Mouse (Mus musculus) liver, adult (tissue): ENCODE measurements around the gene Ntf5.

Experiments
- GATA4 ChIP-seq: IDR thresholded peaks from 2 replicates; pipeline ENCODE4 v1.6.1; 2014; ENCODE audit warnings: mild to moderate bottlenecking, low read length; ENCODE audit not compliant: insufficient replicate concordance

Gene Ntf5

DNA sequence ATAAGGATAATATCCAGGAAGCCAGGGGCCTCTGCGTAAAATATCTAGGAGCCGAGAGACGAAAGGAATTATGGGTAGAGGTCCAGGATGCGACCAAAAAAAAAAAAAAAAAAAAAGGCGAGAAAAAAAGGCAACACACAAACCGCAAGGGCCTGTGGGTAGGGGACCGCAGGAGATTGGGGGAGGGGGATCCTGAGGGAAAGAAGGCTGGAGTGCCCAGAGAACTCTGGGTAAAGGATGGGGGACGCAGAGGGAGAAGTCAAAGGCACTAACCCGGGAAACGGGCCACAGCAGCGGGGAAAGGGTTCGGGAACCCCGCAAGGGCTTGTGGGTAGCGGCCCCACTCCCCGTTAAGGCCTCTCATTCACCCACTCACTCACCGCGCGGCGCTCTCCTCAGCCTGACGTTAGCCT, 18.4 kb upstream of the Ntf5 start:
- TF ChIP-seq GATA4: no peak

DNA sequence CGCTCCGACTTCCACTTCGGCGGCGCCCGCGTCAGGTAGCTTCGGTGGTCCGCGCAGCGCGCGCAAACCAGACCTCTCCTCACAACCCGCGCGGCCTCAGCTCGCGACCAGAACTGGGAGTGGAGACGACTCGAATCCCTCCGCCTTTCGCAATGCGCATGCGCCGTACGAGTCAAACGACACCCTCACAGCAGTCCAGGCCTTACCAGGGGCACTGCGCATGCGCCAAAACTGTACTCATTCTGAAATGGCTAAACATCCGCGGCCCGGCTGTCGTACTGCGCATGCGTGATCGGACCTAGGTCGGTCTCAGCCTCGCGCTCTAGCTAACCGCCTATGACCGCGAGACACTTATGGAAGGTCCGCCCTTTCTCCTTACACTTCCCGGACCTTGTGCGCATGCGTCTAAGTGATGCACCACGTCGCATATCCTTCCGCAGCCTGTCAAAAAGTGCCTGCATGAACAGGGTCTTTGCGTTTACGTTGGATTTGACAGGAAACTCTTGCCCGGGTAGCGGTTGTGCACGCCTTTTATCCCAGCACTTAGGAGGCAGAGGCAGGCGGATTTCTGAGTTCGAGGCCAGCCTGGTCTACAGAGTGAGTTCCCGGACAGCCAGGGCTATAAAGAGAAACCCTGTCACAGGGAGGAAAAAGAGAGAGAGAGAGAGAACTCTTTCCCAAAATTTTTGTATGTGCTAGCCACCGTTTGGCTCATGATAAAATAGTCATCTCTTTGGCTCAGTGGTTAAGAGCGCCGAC, 17.7 kb upstream of the Ntf5 start, which contains the start of gene Snrnp70:
Gene Snrnp70, minus strand, starts transcription at position 165 of the 759 bp plus-strand sequence.
- TF ChIP-seq GATA4: no peak

DNA sequence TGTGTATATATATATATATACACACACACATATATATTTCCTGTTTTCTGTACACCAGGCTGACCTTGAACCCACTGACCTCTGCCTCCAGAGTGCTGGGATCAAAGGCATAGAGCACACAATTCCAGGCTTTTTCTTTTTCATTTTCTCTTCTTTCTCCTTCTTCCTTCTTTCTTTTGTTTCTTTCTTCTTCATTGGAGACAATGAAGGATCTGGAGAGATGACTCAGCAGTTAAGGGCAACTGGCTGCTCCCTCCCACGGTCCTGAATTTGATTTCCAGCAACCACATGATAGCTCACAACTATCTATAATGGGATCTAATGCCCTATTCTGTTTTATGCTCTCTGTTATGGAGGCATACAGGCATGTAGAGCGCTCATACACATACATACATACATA, 16.7 kb upstream of the Ntf5 start:
- TF ChIP-seq GATA4: no peak

DNA sequence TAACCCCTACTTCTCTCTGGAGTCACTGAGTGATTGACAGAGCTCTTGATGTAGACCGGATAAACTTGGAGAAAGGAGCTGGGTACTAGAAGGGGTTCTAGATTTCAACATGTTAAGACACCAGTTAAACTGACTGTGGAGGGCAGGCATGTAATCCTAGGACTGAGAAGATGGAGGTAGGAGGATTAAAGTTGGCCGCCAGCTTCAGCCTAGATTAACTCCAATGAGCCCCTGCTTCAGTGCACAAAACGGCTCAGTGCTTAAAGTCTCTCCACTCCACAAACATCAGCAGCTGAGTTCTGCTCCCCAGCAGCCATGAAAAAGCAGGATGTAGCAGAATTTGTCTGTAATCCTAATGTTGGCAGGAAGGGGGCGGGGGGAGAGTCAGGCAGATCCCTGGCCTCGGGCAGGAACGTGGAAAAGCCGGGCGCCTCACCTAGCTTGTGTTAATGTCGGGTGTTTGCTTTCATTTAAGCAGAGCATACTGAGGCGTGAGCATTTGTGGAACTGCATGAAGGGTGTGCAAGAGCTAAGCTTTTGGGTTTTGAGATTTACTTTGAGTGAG, 11.9 kb upstream of the Ntf5 start:
- TF ChIP-seq GATA4: no peak

DNA sequence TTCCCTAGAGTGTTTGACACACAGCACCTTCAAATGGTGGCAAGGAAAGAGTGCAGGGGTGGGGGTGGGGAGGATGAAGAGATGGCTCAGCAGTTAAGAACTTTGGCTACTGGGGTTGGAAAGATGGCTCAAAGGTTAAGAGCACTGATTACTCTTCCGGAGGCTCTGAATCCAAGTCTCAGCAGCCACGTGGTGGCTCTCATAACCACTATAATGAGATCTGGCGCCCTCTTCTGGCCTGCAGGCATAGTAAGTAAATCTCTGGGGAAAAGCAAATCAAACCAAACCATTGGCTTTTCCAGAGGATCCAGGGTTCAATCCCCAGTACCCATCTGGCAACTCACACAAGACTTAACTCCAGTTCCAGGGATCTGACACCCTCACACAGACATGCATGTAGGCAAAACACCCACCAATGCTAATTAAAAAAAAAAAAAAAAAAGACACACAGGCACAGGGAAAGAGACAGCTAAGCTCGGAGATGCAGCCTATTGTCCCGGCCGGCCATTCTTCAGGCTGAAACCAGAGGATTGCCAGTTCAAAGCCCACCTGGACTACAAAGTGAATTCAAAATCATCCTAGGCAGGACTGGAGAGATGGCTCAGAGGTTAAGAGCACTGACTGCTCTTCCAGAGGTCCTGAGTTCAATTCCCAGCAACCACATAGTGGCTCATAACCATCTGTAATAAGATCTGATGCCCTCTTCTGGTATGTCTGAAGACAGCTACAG, 9.8 kb upstream of the Ntf5 start:
- TF ChIP-seq GATA4: no peak

DNA sequence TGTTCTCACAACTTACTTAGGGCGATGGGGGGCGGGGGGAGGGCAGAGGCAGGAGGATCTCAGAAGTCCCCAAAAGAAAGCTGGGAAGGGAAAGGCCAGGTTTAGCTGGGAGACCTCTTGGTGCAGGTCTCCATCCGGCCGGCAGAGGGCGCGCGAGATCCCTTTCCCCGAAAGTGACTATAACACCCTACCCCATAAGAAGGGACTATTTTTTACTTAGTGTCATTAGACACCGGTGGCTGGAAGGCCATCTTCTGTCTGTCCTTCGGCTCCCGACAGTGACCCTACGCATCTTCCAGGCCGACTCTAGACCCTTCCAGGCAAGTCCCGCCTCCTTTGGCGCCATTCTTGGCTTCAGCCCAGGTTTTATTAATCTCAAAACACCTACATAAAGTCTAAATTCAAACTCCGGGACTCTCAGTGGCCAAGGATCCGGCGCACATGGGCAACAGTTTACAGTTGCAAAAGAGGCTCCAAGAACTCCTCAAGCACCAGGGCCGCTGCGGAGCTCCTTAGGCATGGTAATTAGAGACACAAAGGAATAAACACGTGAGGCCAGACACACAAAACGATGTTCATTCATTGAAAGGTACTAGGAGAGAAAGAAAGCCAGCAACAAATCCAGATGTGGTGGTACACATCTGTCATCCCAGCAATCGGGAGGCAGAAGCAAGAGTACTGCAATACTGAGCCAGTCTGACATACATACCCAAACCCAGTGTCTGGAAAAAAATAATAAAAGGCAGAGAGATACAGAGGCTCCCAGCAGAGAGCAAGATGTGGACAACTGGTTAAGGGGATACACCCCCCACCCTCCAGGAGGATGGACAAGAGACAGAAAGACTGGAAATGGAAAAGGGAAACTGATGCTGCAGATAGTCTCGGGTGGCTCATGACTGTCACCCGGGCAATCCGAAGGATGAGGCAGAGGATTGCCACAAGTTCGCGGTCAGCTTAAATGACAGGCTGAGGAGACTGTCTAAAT, 8.1 kb upstream of the Ntf5 start, which contains the start of gene Kcna7:
Gene Kcna7, plus strand, starts transcription at position 563 of the 985 bp plus-strand sequence.
- TF ChIP-seq GATA4: no peak

DNA sequence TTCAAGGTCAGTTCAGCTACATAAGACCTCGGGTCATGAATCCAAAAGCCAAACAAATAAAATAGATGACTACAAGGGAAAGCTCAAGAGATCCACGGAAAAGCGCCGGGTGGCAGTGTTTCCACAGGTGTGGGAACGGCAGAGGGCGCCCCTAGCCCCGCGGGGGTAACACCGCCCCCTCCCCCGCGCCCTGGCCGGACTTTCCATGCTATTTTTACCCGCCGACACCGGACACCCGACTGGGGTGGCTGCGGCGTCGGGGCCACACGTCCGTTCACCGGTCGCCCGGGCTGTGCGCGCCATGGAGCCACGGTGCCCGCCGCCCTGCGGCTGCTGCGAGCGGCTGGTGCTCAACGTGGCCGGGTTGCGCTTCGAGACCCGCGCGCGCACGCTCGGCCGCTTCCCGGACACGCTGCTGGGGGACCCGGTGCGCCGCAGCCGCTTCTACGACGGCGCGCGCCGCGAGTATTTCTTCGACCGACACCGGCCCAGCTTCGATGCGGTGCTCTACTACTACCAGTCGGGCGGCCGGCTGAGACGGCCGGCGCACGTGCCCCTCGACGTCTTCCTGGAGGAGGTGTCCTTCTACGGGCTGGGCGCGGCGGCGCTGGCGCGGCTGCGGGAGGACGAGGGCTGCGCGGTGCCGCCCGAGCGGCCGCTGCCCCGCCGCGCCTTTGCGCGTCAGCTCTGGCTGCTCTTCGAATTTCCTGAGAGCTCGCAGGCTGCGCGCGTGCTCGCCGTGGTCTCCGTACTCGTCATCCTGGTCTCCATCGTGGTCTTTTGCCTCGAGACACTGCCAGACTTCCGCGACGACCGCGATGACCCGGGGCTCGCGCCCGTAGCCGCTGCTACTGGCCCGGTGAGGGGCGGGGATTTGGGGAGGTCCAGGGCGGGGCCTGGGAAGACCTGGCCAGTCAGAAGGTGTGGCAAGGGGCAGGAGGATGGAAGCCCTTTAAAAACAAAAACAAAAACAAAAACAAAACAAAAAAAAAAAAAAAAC, 7.0 kb upstream of the Ntf5 start:
- TF ChIP-seq GATA4: no peak

DNA sequence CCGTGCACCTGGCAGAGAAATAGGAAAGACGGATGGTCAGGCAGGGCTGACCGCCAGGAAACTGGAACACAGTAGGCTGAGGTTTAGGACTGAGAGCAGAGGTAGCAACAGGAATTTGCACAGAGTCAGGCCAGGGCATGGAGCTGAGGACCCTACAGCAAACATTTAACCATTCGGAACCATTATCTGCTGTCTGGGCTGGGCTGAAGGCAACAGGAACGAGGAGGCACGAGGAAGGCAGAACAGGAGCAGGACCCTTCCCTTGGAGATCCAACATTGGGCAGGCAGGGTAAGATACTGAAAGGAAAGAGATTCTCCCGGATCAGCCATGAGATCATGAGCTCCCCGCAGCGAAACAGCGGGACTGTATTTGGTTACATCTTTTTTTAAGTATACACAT, 5.7 kb upstream of the Ntf5 start:
- no peak for TF ChIP-seq GATA4

DNA sequence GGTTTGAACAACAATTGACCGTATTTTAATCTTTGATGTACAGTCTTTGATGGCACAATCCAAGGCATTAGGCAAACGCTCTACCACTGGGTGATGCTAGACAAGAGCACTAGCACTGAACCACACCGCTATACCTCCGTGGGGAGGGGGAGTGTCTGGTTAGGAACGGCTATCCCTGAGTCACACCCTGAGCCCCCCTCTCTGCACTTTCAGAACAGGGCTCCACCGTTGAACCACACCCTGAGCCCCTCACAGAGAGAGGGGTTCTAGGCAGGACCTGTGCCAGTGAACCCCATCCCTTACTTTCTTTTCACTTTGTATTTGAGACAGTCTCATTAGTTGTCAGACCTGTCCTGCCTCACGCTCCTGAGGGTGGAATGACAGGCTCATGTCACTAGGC, 5.1 kb upstream of the Ntf5 start:
- no peak for TF ChIP-seq GATA4

DNA sequence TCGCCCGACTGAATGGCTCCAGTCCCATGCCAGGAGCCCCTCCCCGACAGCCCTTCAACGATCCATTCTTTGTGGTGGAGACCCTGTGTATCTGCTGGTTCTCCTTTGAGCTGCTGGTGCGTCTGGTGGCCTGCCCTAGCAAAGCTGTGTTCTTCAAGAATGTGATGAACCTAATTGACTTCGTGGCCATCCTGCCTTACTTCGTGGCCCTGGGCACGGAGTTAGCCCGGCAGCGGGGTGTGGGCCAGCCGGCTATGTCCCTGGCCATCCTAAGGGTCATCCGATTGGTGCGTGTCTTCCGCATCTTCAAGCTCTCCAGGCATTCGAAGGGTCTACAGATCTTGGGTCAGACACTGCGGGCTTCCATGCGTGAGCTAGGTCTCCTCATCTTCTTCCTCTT, 4.5 kb upstream of the Ntf5 start:
- no peak for TF ChIP-seq GATA4

DNA sequence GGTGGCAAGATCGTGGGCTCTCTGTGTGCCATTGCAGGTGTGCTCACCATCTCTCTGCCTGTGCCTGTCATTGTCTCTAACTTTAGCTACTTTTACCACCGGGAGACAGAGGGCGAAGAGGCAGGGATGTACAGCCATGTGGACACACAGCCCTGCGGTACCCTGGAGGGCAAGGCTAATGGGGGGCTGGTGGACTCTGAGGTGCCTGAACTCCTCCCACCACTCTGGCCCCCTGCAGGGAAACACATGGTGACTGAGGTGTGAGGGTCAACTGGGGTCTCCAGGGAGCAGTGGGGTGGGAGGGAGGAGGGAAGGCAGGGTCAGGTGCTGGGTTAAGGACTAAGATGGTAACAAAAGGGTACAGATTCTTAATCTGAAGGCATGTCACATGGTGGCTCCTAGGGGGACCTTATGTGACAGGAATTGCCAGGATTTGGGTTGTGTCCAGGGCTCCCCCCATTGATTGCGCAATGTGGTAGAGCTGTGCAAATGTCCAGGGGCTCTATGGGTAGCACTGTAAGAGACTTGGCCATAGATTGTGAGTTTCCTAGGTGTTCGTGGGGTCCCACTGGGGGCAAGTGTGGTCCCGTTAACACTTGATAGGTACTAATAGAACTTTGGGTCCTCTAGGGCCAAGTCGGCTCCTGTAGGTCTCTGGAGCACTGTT, 3.9 kb upstream of the Ntf5 start:
- TF ChIP-seq GATA4: no peak

DNA sequence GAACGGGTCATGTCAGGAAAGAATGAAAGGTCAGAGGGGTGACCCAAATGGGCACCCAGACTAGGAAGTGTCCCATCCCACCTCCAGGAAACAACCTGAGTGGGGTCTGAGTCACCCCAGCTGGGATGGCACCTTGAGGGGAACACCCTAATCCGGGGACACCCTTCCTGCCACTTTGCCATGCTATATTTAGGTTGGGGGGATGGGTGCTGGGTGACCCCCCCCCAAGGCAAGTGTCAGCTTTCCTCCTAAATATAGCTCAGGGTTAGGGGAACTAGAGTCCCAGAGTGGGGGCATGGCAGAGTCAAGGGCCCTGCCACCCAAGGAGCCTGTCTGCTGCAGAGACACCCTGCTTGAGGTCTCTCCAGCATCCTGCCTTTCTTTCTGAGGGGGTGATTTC, 1.1 kb upstream of the Ntf5 start:
- no peak for TF ChIP-seq GATA4
